Mouse (Mus musculus) mature B cell (primary cell): Measurements from ENCODE around the gene Dnttip1.

ENCODE experiments used
- in situ Hi-C: fragments of 300-500 bp; cut with MboI; formaldehyde crosslinking; loops from 2 replicates; pipeline ENCODE4 v1.14.3; 2019

The Dnttip1 gene

DNA sequence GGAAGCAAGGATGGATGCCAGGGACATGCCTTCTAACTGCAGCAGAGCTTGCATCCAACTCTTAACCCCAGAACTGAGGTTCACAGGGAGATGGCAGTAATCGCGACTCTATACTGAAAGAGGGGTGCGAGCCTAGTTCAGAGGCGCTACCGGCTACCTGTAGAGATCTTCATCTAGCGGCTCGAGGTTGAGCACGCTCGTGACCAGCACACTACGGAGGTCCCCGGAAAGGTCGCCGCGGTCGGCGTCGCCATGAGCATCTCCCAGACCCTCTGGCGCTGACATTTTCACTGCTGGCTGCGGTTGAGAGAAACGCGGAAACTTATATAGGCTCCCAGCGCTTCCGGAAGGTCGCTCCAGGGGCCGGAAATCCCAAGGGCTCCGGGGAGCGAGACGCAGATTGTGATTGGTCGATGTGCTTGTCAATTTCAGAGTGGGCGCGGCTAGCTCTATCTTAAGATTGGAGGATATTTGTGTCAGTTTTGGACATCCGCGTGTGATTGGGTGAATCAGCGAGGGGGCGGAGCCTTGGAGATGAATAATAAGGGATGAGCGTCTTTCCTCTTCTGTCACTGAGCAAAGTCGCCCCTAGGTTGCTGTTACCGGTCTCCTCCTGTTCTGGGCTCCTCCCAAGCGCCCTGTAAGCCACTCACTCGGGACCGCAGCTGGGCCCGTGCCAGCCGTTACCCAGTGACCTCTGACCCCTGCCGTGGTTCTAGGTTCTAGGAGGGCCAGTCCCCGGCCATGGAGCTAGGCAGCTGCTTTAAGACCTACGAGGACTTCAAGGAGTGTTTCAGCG, 58.9 kb downstream of the Dnttip1 start, which contains the start of the genes Acot8 and Zswim3:
TSS of gene Acot8 (minus strand) at position 350 of the 799 bp plus-strand sequence.
TSS of gene Zswim3 (plus strand) at position 566 of the 799 bp plus-strand sequence.
- in situ Hi-C loops, result no loop called here

DNA sequence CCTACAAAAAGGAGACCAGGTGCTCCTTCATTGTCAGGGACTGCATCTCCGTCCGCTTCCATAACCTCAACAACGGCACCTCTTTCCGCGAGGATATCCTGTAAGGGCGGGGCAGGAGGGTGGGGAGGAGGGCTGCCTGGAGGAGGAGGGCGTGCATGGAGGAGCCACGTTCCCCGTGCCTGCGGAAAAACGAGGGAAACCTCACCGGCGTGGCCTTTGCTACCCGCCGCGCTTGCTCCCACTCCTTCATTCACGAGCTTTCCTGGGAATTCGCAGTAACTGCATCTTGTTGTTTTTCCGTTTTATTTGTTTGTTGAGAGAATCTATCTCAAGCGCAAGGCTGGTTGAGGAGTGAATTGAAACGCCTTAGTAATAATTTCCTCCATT, 59.5 kb downstream of the Dnttip1 start:
- in situ Hi-C loops, result no loop called here

DNA sequence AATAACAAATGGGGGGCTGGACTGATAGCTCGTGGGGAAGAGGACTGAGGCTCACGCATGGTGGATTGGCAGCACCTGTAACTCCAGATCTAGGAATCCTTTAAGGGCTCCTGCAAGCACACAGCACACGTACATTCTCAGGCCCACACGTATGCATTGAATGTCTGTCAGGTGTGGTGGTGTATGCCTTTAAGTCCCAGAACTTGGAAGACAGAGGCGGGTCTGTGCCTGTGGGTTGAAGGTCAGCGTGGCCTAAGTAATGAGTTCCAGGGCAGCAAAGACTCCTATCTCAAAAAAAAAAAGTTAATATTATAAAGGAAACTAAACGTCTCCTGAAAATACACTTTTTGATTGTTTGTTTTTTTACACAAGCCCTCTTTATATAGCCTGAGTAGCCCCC, 60.8 kb downstream of the Dnttip1 start:
- in situ Hi-C loops, result no loop called here

DNA sequence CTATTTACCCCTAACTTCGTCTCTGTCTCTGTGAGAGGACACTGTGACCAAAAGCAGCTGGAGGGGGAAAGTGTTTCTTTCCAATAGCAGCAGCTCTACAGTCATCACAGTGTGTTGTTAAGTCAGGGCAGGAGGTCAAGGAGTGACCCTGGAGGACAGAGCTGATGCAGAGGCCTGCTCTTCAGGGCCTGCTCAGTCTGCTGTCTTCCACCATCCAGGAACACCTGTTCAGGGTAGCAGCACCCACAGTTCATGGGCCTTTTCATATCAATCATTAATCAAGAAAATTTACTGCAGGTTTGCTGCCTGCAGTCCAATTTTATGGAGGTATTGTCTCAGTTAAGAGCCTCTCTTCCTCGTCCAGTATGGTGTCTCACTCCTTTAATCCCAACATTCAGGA, 67.8 kb downstream of the Dnttip1 start:
- in situ Hi-C loops, result no loop called here

DNA sequence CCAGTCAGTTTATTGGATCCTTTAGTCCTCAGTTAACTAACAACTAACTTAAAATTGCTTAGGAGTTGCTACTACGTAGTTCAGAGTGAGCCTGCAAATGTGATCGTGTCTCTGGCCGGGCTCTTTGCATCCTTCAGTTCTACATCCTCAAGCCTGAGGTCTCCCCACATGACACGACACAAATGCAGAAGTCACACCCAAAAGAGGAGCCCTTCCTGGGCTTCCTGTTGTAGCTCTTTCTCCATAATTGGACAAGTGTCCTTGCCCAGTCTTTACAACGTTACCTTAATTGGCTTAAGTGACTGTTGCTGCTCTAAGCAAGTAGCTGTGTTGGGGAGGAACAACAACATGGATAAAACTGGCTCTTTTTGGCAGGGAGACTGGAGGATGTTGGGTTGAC, 69.6 kb downstream of the Dnttip1 start:
- in situ Hi-C loops, result no loop called here

DNA sequence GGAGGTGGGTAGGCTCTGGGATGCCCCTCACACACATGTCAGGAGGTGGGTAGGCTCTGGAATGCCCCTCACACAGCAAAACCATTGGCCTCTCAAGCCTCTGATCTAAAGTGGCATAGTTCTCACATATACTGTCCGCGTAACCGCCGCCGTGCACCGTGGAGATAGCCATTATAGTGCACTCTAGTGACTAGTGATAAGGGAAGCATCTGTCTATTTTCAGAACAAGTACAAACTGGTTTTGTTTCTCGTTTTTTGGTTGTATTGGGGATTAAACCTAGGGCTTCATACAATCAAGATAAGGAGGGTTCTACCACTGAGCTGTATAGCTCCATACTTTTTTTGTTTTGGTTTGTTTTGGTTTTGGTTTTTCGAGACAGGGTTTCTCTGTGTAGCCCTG, 70.0 kb downstream of the Dnttip1 start:
- in situ Hi-C loops, result no loop called here

DNA sequence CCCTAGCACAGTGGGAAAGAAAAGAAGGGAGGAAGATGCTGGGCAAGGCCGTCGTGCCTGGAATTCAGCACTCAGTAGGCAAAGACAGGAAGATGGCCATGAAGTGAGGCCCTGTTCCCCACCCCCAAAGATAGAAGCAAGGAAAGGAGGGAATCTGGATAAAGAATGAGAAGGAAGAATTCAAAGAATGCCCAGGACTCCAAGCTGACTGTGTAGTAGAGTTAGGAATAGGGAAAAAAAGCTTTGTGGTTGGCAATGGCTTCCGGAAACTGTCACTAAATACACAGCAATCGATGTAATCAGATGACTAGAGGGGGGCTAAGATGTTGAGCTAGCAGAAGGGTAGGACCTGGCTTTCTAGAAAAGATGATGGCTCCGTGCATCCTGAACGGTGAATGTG, 71.4 kb downstream of the Dnttip1 start:
- in situ Hi-C loops, result no loop called here

DNA sequence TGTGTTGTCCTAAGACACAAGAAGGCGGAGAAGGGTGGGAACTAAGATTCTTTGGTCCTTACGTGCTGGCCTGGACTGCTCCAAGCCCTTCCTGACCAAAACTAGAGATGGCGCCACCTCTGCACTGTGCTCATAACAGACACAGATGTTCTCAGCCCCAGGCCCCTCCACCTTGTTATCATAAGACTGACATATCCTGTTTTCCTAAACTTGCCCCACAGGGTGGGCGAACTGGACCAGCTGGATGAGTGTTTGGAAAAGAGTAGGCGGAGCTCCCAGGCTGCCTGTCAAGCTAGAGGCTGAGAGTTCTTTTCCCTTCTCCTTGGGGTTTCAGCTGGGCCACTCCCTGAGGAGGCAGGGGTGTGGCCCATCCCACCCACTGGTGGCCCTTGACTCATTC, 71.9 kb downstream of the Dnttip1 start:
- in situ Hi-C loops, result no loop called here
